Mouse (Mus musculus): ENCODE results near the gene Adora2a. TPM values are rescaled to one million over a fixed set of nuclear protein-coding genes. Genes with fewer than 3 reads are reported as not detected.
"Not testable (repeated sequence)": the region's sequence is repeated elsewhere in the genome, so short reads cannot be mapped to it uniquely, and the experiment has no call there.

Gene Adora2a
- polyA plus RNA-seq, 1 experiment from 2014 or later, result 1.8 TPM

- not testable (repeated sequence) for H3K36me3 ChIP-seq (replicated peaks); H3K4me2 ChIP-seq; ATAC-seq (ENCODE audit: insufficient read depth); H3K4me3 ChIP-seq (replicated peaks); H3K9ac ChIP-seq; H3K27me3 ChIP-seq; H3K4me1 ChIP-seq (replicated peaks); H3K27ac ChIP-seq (replicated peaks); H3K9me3 ChIP-seq (replicated peaks)
- WGBS (ENCODE audit: insufficient replicate concordance), result 50% methylated on average over 1 of the region's 1 CpGs
Measured at GRCm38 (mm10) chr10:75344563-75344962, 27.9 kb downstream of the Adora2a start.

GRCm38 (mm10) chr10:75345265-75345664, 28.6 kb downstream of the Adora2a start:
- H3K36me3 ChIP-seq (replicated peaks), result no peaks in the 10 kb centered on the region
- H3K27me3 ChIP-seq, result no peaks in the 10 kb centered on the region
- no peaks in the 10 kb centered on the region for H3K4me1 ChIP-seq (replicated peaks)
- no peak overlapping the region for H3K27ac ChIP-seq (replicated peaks)
- H3K4me2 ChIP-seq, result no peak overlapping the region
- H3K9ac ChIP-seq, result no peak overlapping the region
- no peaks in the 10 kb centered on the region for H3K9me3 ChIP-seq (replicated peaks)
- no peak for ATAC-seq (ENCODE audit: insufficient read depth)
- no peak overlapping the region for H3K4me3 ChIP-seq (replicated peaks)
- 56% methylated on average over 2 of the region's 2 CpGs for WGBS (ENCODE audit: insufficient replicate concordance)

- no peak for ATAC-seq (ENCODE audit: insufficient read depth)
Measured at GRCm38 (mm10) chr10:75350564-75350963, 33.9 kb downstream of the Adora2a start.

GRCm38 (mm10) chr10:75352541-75352940, 35.9 kb downstream of the Adora2a start:
- no peak for ATAC-seq (ENCODE audit: insufficient read depth)
- no peak overlapping the region for H3K27ac ChIP-seq (replicated peaks)
- no peaks in the 10 kb centered on the region for H3K9me3 ChIP-seq (replicated peaks)
- no peak overlapping the region for H3K4me2 ChIP-seq
- H3K4me1 ChIP-seq (replicated peaks), result peaks cover 3% of the 10 kb centered on the region; the same call in 1 of the 2 replicates
- no peak overlapping the region for H3K9ac ChIP-seq
- 84% methylated on average over 12 of the region's 12 CpGs for WGBS (ENCODE audit: insufficient replicate concordance)
- H3K27me3 ChIP-seq, result no peaks in the 10 kb centered on the region
- H3K4me3 ChIP-seq (replicated peaks), result no peak overlapping the region
- no peaks in the 10 kb centered on the region for H3K36me3 ChIP-seq (replicated peaks)

More at GRCm38 (mm10) chr10:75350564-75350963, 33.9 kb downstream of the Adora2a start:
- H3K4me1 ChIP-seq (replicated peaks), result peaks cover 3% of the 10 kb centered on the region; the same call in 1 of the 2 replicates
- H3K27ac ChIP-seq (replicated peaks), result no peak overlapping the region
- no peak overlapping the region for H3K9ac ChIP-seq
- no peaks in the 10 kb centered on the region for H3K27me3 ChIP-seq
- no peak overlapping the region for H3K4me2 ChIP-seq
- H3K9me3 ChIP-seq (replicated peaks), result no peaks in the 10 kb centered on the region
- no peaks in the 10 kb centered on the region for H3K36me3 ChIP-seq (replicated peaks)
- 62% methylated on average over 5 of the region's 5 CpGs for WGBS (ENCODE audit: insufficient replicate concordance)
- no peak overlapping the region for H3K4me3 ChIP-seq (replicated peaks)

GRCm38 (mm10) chr10:75353838-75354241, 37.2 kb downstream of the Adora2a start:
- not testable (repeated sequence) for H3K4me1 ChIP-seq (replicated peaks); H3K27me3 ChIP-seq; H3K9ac ChIP-seq; H3K9me3 ChIP-seq (replicated peaks); H3K4me3 ChIP-seq (replicated peaks); H3K4me2 ChIP-seq; H3K27ac ChIP-seq (replicated peaks); H3K36me3 ChIP-seq (replicated peaks)
- WGBS (ENCODE audit: insufficient replicate concordance), result 27% methylated on average over 9 of the region's 9 CpGs
- ATAC-seq (ENCODE audit: insufficient read depth), result peak; percentile 52; the same call in 1 of the 2 replicates

GRCm38 (mm10) chr10:75355341-75355740, 38.7 kb downstream of the Adora2a start:
- Histone ChIP-seq H3K9ac (no peak overlapping the region), H3K27me3 (no peaks in the 10 kb centered on the region), H3K9me3 (replicated peaks) (no peaks in the 10 kb centered on the region), H3K4me3 (replicated peaks) (no peak overlapping the region), H3K36me3 (replicated peaks) (no peaks in the 10 kb centered on the region), H3K4me2 (no peak overlapping the region), H3K4me1 (replicated peaks) (peaks cover 3% of the 10 kb centered on the region; the same call in 1 of the 2 replicates), H3K27ac (replicated peaks) (no peak overlapping the region)
- WGBS (ENCODE audit: insufficient replicate concordance), result 37% methylated on average over 4 of the region's 4 CpGs
- ATAC-seq (ENCODE audit: insufficient read depth), result no peak

- not testable (repeated sequence) for H3K9me3 ChIP-seq (replicated peaks); H3K4me3 ChIP-seq (replicated peaks); H3K27me3 ChIP-seq; H3K4me1 ChIP-seq (replicated peaks); H3K36me3 ChIP-seq (replicated peaks); H3K27ac ChIP-seq (replicated peaks); H3K4me2 ChIP-seq; H3K9ac ChIP-seq
- 16% methylated on average over 1 of the region's 1 CpGs for WGBS (ENCODE audit: insufficient replicate concordance)
- peak; percentile 42 for ATAC-seq (ENCODE audit: insufficient read depth)
Measured at GRCm38 (mm10) chr10:75364214-75364690, 47.6 kb downstream of the Adora2a start.

- H3K9ac ChIP-seq, result no peak overlapping the region
- no peak for ATAC-seq (ENCODE audit: insufficient read depth)
- 60% methylated on average over 9 of the region's 9 CpGs for WGBS (ENCODE audit: insufficient replicate concordance)
- H3K27ac ChIP-seq (replicated peaks), result no peak overlapping the region
- no peak overlapping the region for H3K4me2 ChIP-seq
- no peaks in the 10 kb centered on the region for H3K9me3 ChIP-seq (replicated peaks)
- H3K27me3 ChIP-seq, result no peaks in the 10 kb centered on the region
- H3K36me3 ChIP-seq (replicated peaks), result no peaks in the 10 kb centered on the region
- no peak overlapping the region for H3K4me3 ChIP-seq (replicated peaks)
- no peaks in the 10 kb centered on the region for H3K4me1 ChIP-seq (replicated peaks)
Measured at GRCm38 (mm10) chr10:75364796-75365195, 48.1 kb downstream of the Adora2a start.

- H3K9ac ChIP-seq, result no peak overlapping the region
- H3K4me2 ChIP-seq, result 0 out of 2 replicates have a peak overlapping the region, but pooled peaks have one; percentile 29
- ATAC-seq (ENCODE audit: insufficient read depth), result no peak
- no peaks in the 10 kb centered on the region for H3K9me3 ChIP-seq (replicated peaks)
- no peaks in the 10 kb centered on the region for H3K36me3 ChIP-seq (replicated peaks)
- no peak overlapping the region for H3K4me3 ChIP-seq (replicated peaks)
- WGBS (ENCODE audit: insufficient replicate concordance), result 39% methylated on average over 6 of the region's 6 CpGs
- H3K27ac ChIP-seq (replicated peaks), result no peak overlapping the region
- no peaks in the 10 kb centered on the region for H3K4me1 ChIP-seq (replicated peaks)
- no peaks in the 10 kb centered on the region for H3K27me3 ChIP-seq
Measured at GRCm38 (mm10) chr10:75365231-75365633, 48.6 kb downstream of the Adora2a start.

GRCm38 (mm10) chr10:75373655-75374351, 57.1 kb downstream of the Adora2a start:
- H3K4me1 ChIP-seq (replicated peaks); H3K9ac ChIP-seq; H3K27ac ChIP-seq (replicated peaks); H3K9me3 ChIP-seq (replicated peaks); H3K27me3 ChIP-seq; ATAC-seq (ENCODE audit: insufficient read depth); H3K36me3 ChIP-seq (replicated peaks); H3K4me3 ChIP-seq (replicated peaks); H3K4me2 ChIP-seq: not testable (repeated sequence)
- 68% methylated on average over 15 of the region's 19 CpGs for WGBS (ENCODE audit: insufficient replicate concordance)

- H3K4me2 ChIP-seq, result no peak overlapping the region
- H3K36me3 ChIP-seq (replicated peaks), result no peaks in the 10 kb centered on the region
- H3K27me3 ChIP-seq, result no peaks in the 10 kb centered on the region
- no peaks in the 10 kb centered on the region for H3K9me3 ChIP-seq (replicated peaks)
- H3K4me1 ChIP-seq (replicated peaks), result no peaks in the 10 kb centered on the region
- ATAC-seq (ENCODE audit: insufficient read depth), result no peak
- WGBS (ENCODE audit: insufficient replicate concordance), result 80% methylated on average over 10 of the region's 10 CpGs
- no peak overlapping the region for H3K9ac ChIP-seq
- H3K4me3 ChIP-seq (replicated peaks), result no peak overlapping the region
- H3K27ac ChIP-seq (replicated peaks), result no peak overlapping the region
Measured at GRCm38 (mm10) chr10:75378688-75379087, 62.0 kb downstream of the Adora2a start.
